Mouse (Mus musculus): Measurements from ENCODE around the gene Ago4. TPM values are rescaled to one million over a fixed set of nuclear protein-coding genes. Genes with fewer than 3 reads are reported as not detected.
A peak's percentile ranks its signal among the peaks of the same experiment; 100 is the strongest.

Gene Ago4
- polyA plus RNA-seq, 1 experiment from 2014 or later = 0.97 TPM

DNA sequence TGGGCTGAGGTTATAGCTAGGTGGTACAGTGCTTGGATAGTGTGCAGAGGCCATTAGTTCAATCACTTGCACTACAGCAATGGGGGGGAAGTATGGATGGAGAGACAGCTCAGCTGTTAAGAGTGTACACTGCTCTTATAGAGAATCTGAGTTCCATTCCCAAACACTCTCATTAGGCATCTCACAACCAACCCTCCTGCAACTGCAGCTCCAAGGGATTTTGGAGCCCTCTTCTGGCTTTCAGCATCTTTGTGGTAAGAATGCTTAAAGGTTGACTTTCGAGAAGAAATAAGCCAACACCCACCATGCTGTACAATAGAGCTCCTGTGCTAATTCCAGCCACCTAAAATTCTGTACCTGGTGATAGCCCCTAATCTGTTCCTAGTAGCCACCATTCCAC is 47.1 kb downstream of the Ago4 start:
- H3K4me1 ChIP-seq (replicated peaks) = no peaks in the 10 kb centered on the region
- ATAC-seq = no peak
- no peak overlapping the region for H3K9ac ChIP-seq
- 76% methylated on average over 1 of the region's 1 CpGs for WGBS
- H3K36me3 ChIP-seq = no peaks in the 10 kb centered on the region
- no peaks in the 10 kb centered on the region for H3K27me3 ChIP-seq (replicated peaks)
- H3K4me3 ChIP-seq (replicated peaks) = no peak overlapping the region
- no peaks in the 10 kb centered on the region for H3K9me3 ChIP-seq
- H3K4me2 ChIP-seq (replicated peaks) = no peak overlapping the region
- H3K27ac ChIP-seq = no peak overlapping the region

DNA sequence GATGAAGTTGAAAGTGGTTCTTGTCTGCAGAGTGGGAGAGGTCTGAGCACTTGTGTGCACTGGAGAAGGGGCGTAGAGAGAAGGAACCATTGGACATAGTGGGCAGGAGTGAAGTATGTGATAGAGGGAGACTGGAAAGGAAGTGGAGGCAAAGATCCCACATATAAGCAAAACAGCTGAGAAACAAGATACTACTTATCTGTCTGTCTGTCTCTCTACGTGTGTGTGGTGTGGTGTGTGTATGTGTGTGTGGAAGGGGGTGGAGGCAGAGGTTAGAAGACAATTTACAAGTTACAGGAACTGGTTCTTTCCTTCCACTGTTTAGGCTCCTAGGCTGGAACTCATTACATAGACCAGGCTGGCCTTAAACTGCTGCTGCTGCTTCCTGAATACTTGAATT is 48.2 kb downstream of the Ago4 start:
- Histone ChIP-seq H3K27me3 (replicated peaks) (no peaks in the 10 kb centered on the region), H3K9me3 (no peaks in the 10 kb centered on the region), H3K4me2 (replicated peaks) (no peak overlapping the region), H3K27ac (no peak overlapping the region), H3K9ac (no peak overlapping the region), H3K4me3 (replicated peaks) (no peak overlapping the region), H3K36me3 (no peaks in the 10 kb centered on the region), H3K4me1 (replicated peaks) (no peaks in the 10 kb centered on the region)
- ATAC-seq = no peak
- 71% methylated on average over 2 of the region's 2 CpGs for WGBS

DNA sequence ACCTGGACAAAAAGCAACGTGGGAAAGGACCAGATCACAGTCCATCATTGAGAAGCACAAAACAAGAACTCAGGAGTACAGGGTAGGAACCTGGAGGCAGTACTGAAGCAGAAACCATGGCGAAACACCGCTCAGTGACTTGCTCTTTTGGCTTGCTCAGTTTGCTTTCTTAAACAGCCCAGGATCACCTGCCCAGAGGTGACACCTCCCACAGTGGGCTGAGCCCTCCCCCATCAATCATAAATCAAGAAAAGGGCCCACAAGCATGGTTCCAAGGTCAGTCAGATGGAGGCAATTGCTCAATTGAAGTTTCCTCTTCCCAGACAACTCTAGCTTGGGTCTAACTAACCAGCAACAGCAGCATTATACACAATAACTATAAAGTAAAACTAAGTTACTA is 49.4 kb downstream of the Ago4 start:
- Histone ChIP-seq H3K4me1 (replicated peaks) (no peaks in the 10 kb centered on the region), H3K9ac (no peak overlapping the region), H3K27me3 (replicated peaks) (no peaks in the 10 kb centered on the region), H3K4me2 (replicated peaks) (no peak overlapping the region), H3K4me3 (replicated peaks) (no peak overlapping the region), H3K9me3 (no peaks in the 10 kb centered on the region), H3K36me3 (no peaks in the 10 kb centered on the region), H3K27ac (no peak overlapping the region)
- 0 out of 2 replicates have a peak, but pooled peaks have one; percentile 55 for ATAC-seq
- WGBS = 90% methylated on average over 3 of the region's 3 CpGs

GRCm38 (mm10) chr4:126482951-126483350 is 50.3 kb downstream of the Ago4 start:
- Histone ChIP-seq H3K27ac (no peak overlapping the region), H3K4me3 (replicated peaks) (no peak overlapping the region), H3K9me3 (no peaks in the 10 kb centered on the region), H3K4me2 (replicated peaks) (no peak overlapping the region), H3K36me3 (no peaks in the 10 kb centered on the region), H3K4me1 (replicated peaks) (no peaks in the 10 kb centered on the region), H3K27me3 (replicated peaks) (no peaks in the 10 kb centered on the region), H3K9ac (no peak overlapping the region)
- no peak for ATAC-seq
- WGBS = 75% methylated on average over 12 of the region's 12 CpGs

- ATAC-seq = no peak
Measured at GRCm38 (mm10) chr4:126481461-126481860, 51.8 kb downstream of the Ago4 start.

GRCm38 (mm10) chr4:126480288-126480687 is 53.0 kb downstream of the Ago4 start:
- ATAC-seq = no peak
- H3K9me3 ChIP-seq = no peaks in the 10 kb centered on the region
- no peak overlapping the region for H3K4me3 ChIP-seq (replicated peaks)
- no peak overlapping the region for H3K9ac ChIP-seq
- H3K4me1 ChIP-seq (replicated peaks) = no peaks in the 10 kb centered on the region
- no peak overlapping the region for H3K4me2 ChIP-seq (replicated peaks)
- H3K27ac ChIP-seq = no peak overlapping the region
- no peaks in the 10 kb centered on the region for H3K36me3 ChIP-seq
- 43% methylated on average over 3 of the region's 3 CpGs for WGBS
- no peaks in the 10 kb centered on the region for H3K27me3 ChIP-seq (replicated peaks)

More at GRCm38 (mm10) chr4:126481461-126481860, 51.8 kb downstream of the Ago4 start:
- 84% methylated on average over 5 of the region's 5 CpGs for WGBS
- Histone ChIP-seq H3K36me3 (no peaks in the 10 kb centered on the region), H3K27ac (no peak overlapping the region), H3K4me1 (replicated peaks) (no peaks in the 10 kb centered on the region), H3K27me3 (replicated peaks) (no peaks in the 10 kb centered on the region), H3K4me2 (replicated peaks) (no peak overlapping the region), H3K4me3 (replicated peaks) (no peak overlapping the region), H3K9ac (no peak overlapping the region), H3K9me3 (no peaks in the 10 kb centered on the region)

- Histone ChIP-seq H3K4me2 (replicated peaks) (no peak overlapping the region), H3K27ac (no peak overlapping the region)
Measured at GRCm38 (mm10) chr4:126473031-126473430, 60.2 kb downstream of the Ago4 start.

DNA sequence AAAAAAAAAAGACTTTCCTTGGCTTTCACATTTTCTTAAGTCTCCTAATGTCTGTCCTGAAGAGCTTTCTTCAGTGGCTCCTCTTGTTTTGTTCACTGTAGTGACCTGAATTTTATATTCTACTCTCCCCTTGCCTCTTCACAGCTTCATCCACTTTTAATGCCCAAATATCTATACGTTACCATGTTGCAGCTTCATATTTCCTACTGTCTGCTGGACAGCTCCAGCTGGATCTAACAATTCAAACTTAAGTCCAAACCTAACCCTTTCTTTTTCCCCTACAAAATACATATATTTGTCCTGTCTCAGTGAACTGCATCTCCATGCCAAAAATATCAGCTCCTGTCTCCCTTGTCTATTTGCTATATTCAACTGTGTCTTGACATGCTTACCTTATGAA is 63.9 kb downstream of the Ago4 start:
- Histone ChIP-seq H3K9me3 (no peaks in the 10 kb centered on the region), H3K27ac (no peak overlapping the region), H3K9ac (no peak overlapping the region), H3K4me3 (replicated peaks) (no peak overlapping the region), H3K4me1 (replicated peaks) (peaks cover 27% of the 10 kb centered on the region), H3K27me3 (replicated peaks) (no peaks in the 10 kb centered on the region), H3K4me2 (replicated peaks) (no peak overlapping the region), H3K36me3 (no peaks in the 10 kb centered on the region)
- ATAC-seq = no peak
- 57% methylated on average over 1 of the region's 1 CpGs for WGBS

More at GRCm38 (mm10) chr4:126473031-126473430, 60.2 kb downstream of the Ago4 start:
- Histone ChIP-seq H3K27me3 (replicated peaks) (no peaks in the 10 kb centered on the region), H3K4me3 (replicated peaks) (no peak overlapping the region), H3K9ac (no peak overlapping the region), H3K9me3 (no peaks in the 10 kb centered on the region), H3K4me1 (replicated peaks) (no peaks in the 10 kb centered on the region), H3K36me3 (no peaks in the 10 kb centered on the region)
- WGBS = 37% methylated on average over 5 of the region's 5 CpGs
- no peak for ATAC-seq

DNA sequence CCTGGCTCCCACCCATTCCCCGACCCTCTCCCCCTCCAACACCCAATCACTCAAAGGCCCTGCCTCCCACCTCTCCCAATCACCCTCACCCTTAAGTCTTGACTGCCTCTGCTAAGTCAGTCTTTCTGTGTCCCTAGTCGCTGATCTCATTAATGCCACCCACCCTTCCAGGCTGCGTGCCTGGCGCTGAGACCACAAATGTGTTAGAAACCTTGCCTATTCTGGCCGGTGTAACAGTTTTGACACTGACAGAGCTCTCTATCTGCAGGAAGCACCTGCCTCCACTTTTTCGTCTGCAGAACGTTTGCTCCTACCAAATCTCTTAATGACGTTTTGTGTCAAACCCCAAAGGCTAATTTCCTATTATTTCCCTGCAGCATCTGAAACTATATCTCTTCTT is 64.3 kb downstream of the Ago4 start:
- peaks cover 27% of the 10 kb centered on the region for H3K4me1 ChIP-seq (replicated peaks)
- ATAC-seq = no peak
- no peaks in the 10 kb centered on the region for H3K9me3 ChIP-seq
- 5% methylated on average over 8 of the region's 8 CpGs for WGBS
- H3K36me3 ChIP-seq = no peaks in the 10 kb centered on the region
- H3K27me3 ChIP-seq (replicated peaks) = no peaks in the 10 kb centered on the region
- no peak overlapping the region for H3K9ac ChIP-seq
- H3K4me2 ChIP-seq (replicated peaks) = peak overlapping the region; percentile 76
- peak overlapping the region; percentile 85 for H3K4me3 ChIP-seq (replicated peaks)
- H3K27ac ChIP-seq = 0 out of 2 replicates have a peak overlapping the region, but pooled peaks have one; percentile 1

DNA sequence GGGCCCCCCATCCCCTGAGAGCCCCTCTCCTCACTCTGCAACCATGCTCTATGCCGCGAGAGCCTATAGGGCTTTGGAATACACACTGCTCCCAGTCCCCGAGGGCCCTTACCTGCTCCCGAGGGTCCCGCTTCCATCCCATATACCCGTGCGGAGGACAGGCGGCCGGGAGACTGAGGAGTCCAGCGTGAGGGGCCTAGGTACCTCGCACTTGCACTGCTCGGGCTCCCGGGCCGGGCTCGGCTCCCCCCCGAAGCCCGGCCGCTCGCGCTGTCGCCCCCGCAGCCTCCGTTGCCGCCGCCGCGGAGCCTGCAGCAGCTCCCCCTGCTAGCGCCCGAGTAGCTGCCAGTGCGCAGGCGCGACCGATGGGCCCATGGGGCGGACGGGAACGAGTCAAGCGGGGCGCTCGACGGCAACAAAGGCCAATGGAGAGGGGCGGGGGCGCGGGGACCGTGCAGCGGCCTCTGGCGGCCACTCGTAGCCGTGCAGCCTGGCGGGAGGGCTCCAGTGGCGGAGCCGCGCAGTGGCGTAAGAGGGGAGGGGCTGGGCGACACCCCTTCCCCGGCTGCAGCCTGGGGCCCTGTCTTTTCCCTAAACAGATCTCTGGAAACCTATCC is 64.9 kb downstream of the Ago4 start, which contains the start of gene Ago1:
Ago1 (minus strand) TSS at position 299 of the 617 bp plus-strand sequence.
- Histone ChIP-seq H3K4me1 (replicated peaks) (peaks cover 27% of the 10 kb centered on the region), H3K36me3 (no peaks in the 10 kb centered on the region), H3K9me3 (no peaks in the 10 kb centered on the region), H3K9ac (peak within 1 kb of the TSS; percentile 86), H3K4me2 (replicated peaks) (peak within 1 kb of the TSS; percentile 76), H3K4me3 (replicated peaks) (peak within 1 kb of the TSS; percentile 85), H3K27me3 (replicated peaks) (no peaks in the 10 kb centered on the region), H3K27ac (peak within 1 kb of the TSS; percentile 83)
- under 1% methylated on average over 54 of the region's 55 CpGs for WGBS
- ATAC-seq = peak; percentile 94

DNA sequence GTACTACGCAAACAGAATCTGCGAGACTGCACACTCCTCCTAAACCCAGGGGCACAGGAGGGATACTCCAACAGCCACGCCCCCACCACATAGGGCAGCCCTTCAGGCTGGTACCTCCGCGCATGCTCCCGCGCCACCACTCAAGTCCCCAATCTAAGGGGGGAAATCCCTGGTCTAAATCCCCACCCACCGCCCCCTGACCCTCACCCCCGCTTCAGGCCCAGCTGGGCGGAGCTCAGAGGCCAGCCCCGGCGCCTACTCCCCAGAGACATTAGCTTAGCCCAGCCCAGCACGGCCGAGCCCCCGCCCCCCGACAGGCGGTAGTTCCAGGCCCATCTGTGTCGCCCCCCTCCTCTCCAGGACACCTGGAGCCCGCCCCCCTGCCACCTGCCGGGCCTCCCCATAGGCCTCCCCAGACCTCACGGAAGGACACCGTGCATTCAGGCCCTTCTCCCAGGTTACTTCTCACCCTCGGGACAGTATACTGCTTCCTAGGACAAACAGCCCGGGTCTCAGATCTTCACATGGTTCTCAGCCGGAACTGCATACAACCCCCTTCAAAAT is 65.5 kb downstream of the Ago4 start:
- H3K27me3 ChIP-seq (replicated peaks) = no peaks in the 10 kb centered on the region
- peak overlapping the region; percentile 83 for H3K27ac ChIP-seq
- peak overlapping the region; percentile 76 for H3K4me2 ChIP-seq (replicated peaks)
- H3K36me3 ChIP-seq = no peaks in the 10 kb centered on the region
- no peaks in the 10 kb centered on the region for H3K9me3 ChIP-seq
- H3K4me3 ChIP-seq (replicated peaks) = peak overlapping the region; percentile 85
- 2% methylated on average over 25 of the region's 25 CpGs for WGBS
- ATAC-seq = peak; percentile 74
- peaks cover 27% of the 10 kb centered on the region for H3K4me1 ChIP-seq (replicated peaks)
- H3K9ac ChIP-seq = peak overlapping the region; percentile 86

DNA sequence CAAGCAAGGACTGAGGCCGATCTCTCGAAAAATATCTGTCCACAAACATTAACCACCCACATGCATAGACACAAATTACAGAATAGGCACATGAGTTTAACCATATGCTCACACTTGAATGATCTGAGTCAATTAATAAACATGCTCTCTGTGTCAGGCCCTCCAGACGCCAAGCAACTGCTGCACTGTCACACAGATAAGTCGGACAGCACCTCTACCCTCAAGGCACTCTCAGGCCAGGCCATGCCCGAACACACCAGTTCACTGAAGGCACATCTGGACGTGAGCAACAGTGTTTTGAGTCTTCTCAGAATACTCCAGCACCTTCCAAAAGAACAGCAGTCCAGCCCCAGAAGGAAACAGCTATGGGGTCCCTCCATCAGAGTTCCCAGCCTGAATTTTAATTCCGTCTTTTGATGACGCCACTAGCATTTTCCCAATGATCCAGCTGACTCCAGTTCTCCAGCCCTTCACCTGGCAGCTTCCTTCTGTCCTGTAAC is 67.0 kb downstream of the Ago4 start:
- peak overlapping the region; percentile 30 for H3K4me2 ChIP-seq (replicated peaks)
- WGBS = 34% methylated on average over 8 of the region's 8 CpGs
- H3K4me3 ChIP-seq (replicated peaks) = no peak overlapping the region
- H3K27ac ChIP-seq = no peak overlapping the region
- ATAC-seq = no peak
- no peaks in the 10 kb centered on the region for H3K36me3 ChIP-seq
- H3K9me3 ChIP-seq = no peaks in the 10 kb centered on the region
- no peaks in the 10 kb centered on the region for H3K27me3 ChIP-seq (replicated peaks)
- no peak overlapping the region for H3K9ac ChIP-seq
- H3K4me1 ChIP-seq (replicated peaks) = peaks cover 27% of the 10 kb centered on the region

GRCm38 (mm10) chr4:126465843-126466242 is 67.4 kb downstream of the Ago4 start:
- ATAC-seq = no peak

More at GRCm38 (mm10) chr4:126465843-126466242, 67.4 kb downstream of the Ago4 start:
- no peak overlapping the region for H3K4me3 ChIP-seq (replicated peaks)
- peak overlapping the region; percentile 30 for H3K4me2 ChIP-seq (replicated peaks)
- WGBS = 16% methylated on average over 8 of the region's 8 CpGs
- no peaks in the 10 kb centered on the region for H3K36me3 ChIP-seq
- H3K9ac ChIP-seq = no peak overlapping the region; the same call in 1 of the 2 replicates
- peaks cover 27% of the 10 kb centered on the region for H3K4me1 ChIP-seq (replicated peaks)
- no peaks in the 10 kb centered on the region for H3K9me3 ChIP-seq
- H3K27me3 ChIP-seq (replicated peaks) = no peaks in the 10 kb centered on the region
- H3K27ac ChIP-seq = no peak overlapping the region
